Mouse (Mus musculus) forebrain, embryonic 16.5 days (tissue): ENCODE measurements around the gene Ulk4. TPM values are rescaled to one million over a fixed set of nuclear protein-coding genes. Genes with fewer than 3 reads are reported as not detected.

Experiments used
- ATAC-seq: fragments of 200-750 bp; cut with Nextera tagmentation; 2 replicates; pipeline ENCODE4 v1.8.0; 2017; ENCODE audit warnings: mild to moderate bottlenecking, moderate library complexity
- H3K27ac ChIP-seq: fragments of 300-500 bp; sonication (generic); 2 replicates; pipeline ENCODE4 v1.5.1; 2014; ENCODE audit warnings: low read length, control low read depth
- H3K27me3 ChIP-seq: fragments of 300-500 bp; sonication (generic); replicated peaks from 2 replicates; pipeline ENCODE4 v1.6.1; 2014; ENCODE audit warnings: low read length; ENCODE audit not compliant: control insufficient read depth, insufficient read depth
- H3K36me3 ChIP-seq: fragments of 300-500 bp; sonication (generic); 2 replicates; pipeline ENCODE4 v1.6.1; 2014; ENCODE audit not compliant: control insufficient read depth, insufficient read depth
- H3K4me1 ChIP-seq: fragments of 300-500 bp; sonication (generic); replicated peaks from 2 replicates; pipeline ENCODE4 v1.6.1; 2014; ENCODE audit warnings: low read length; ENCODE audit not compliant: control insufficient read depth, insufficient read depth
- H3K4me2 ChIP-seq: fragments of 300-500 bp; sonication (generic); 2 replicates; pipeline ENCODE4 v1.6.1; 2014; ENCODE audit warnings: mild to moderate bottlenecking, low read length, control low read depth
- H3K4me3 ChIP-seq: fragments of 300-500 bp; sonication (generic); replicated peaks from 2 replicates; pipeline ENCODE4 v1.5.1; 2014; ENCODE audit warnings: mild to moderate bottlenecking, low read length, control low read depth
- H3K9ac ChIP-seq: fragments of 300-500 bp; sonication (generic); replicated peaks from 2 replicates; pipeline ENCODE4 v1.6.1; 2014; ENCODE audit warnings: low read depth, low read length, control low read depth
- H3K9me3 ChIP-seq: fragments of 300-500 bp; sonication (generic); 2 replicates; pipeline ENCODE4 v1.6.1; 2016; ENCODE audit warnings: low read length; ENCODE audit not compliant: control insufficient read depth
- WGBS: fragments of 180-500 bp; shearing (Covaris S2); extraction: QIAGEN DNeasy Blood & Tissue Kit; methylation state at CpG from one replicate; pipeline ENCODE4 v1.1.7; 2014; 5-methylcytosine and 5-hydroxymethylcytosine counted together
- polyA plus RNA-seq: library from polyadenylated mRNA; unstranded; fragments of >200 nt; fragmentation: Nextera tagmentation; extraction: Ambion mirVana; gene quantifications from 2 replicates; pipeline ENCODE4 v1.2.1, GENCODE M21; 2015

Ulk4 gene
- polyA plus RNA-seq, 1 experiment from 2014 or later = 115 TPM

GRCm38 (mm10) chr9:120973026-120973515 is 303.9 kb downstream of the Ulk4 start:
- H3K27me3 ChIP-seq = no peaks in the 10 kb centered on the region
- H3K27ac ChIP-seq = no peak overlapping the region
- no peak overlapping the region for H3K9ac ChIP-seq
- H3K4me1 ChIP-seq = peaks cover 2% of the 10 kb centered on the region; the same call in 1 of the 2 replicates
- no peak overlapping the region for H3K4me2 ChIP-seq
- H3K36me3 ChIP-seq = peaks cover 11% of the 10 kb centered on the region; the same call in 1 of the 2 replicates
- no peak for ATAC-seq
- H3K9me3 ChIP-seq = no peaks in the 10 kb centered on the region
- 90% methylated on average over 6 of the region's 6 CpGs for WGBS
- no peak overlapping the region for H3K4me3 ChIP-seq

GRCm38 (mm10) chr9:120965007-120965406 is 312.0 kb downstream of the Ulk4 start:
- peaks cover 24% of the 10 kb centered on the region for H3K36me3 ChIP-seq
- 75% methylated on average over 10 of the region's 10 CpGs for WGBS
- no peak overlapping the region for H3K4me3 ChIP-seq

GRCm38 (mm10) chr9:120964224-120964623 is 312.8 kb downstream of the Ulk4 start:
- Histone ChIP-seq H3K4me1 (0 out of 2 replicates have a peak, but pooled peaks cover 2% of the 10 kb centered on the region), H3K27me3 (no peaks in the 10 kb centered on the region), H3K27ac (no peak overlapping the region), H3K4me2 (no peak overlapping the region), H3K4me3 (no peak overlapping the region), H3K9ac (no peak overlapping the region), H3K36me3 (peaks cover 25% of the 10 kb centered on the region), H3K9me3 (no peaks in the 10 kb centered on the region)
- ATAC-seq = no peak
- 89% methylated on average over 5 of the region's 5 CpGs for WGBS

More at GRCm38 (mm10) chr9:120965007-120965406, 312.0 kb downstream of the Ulk4 start:
- no peak overlapping the region for H3K9ac ChIP-seq
- 0 out of 2 replicates have a peak, but pooled peaks cover 2% of the 10 kb centered on the region for H3K4me1 ChIP-seq
- ATAC-seq = no peak
- no peaks in the 10 kb centered on the region for H3K27me3 ChIP-seq
- H3K4me2 ChIP-seq = no peak overlapping the region
- no peak overlapping the region for H3K27ac ChIP-seq
- H3K9me3 ChIP-seq = no peaks in the 10 kb centered on the region

GRCm38 (mm10) chr9:120963720-120964119 is 313.3 kb downstream of the Ulk4 start:
- peaks cover 25% of the 10 kb centered on the region for H3K36me3 ChIP-seq
- no peaks in the 10 kb centered on the region for H3K9me3 ChIP-seq
- H3K27me3 ChIP-seq = no peaks in the 10 kb centered on the region
- H3K9ac ChIP-seq = no peak overlapping the region
- ATAC-seq = no peak
- 0 out of 2 replicates have a peak, but pooled peaks cover 2% of the 10 kb centered on the region for H3K4me1 ChIP-seq
- WGBS = 85% methylated on average over 3 of the region's 3 CpGs
- H3K27ac ChIP-seq = no peak overlapping the region
- H3K4me3 ChIP-seq = no peak overlapping the region
- no peak overlapping the region for H3K4me2 ChIP-seq

- ATAC-seq = no peak
- Histone ChIP-seq H3K27me3 (no peaks in the 10 kb centered on the region), H3K4me2 (no peak overlapping the region), H3K9me3 (no peaks in the 10 kb centered on the region), H3K36me3 (peaks cover 28% of the 10 kb centered on the region), H3K9ac (no peak overlapping the region), H3K4me3 (no peak overlapping the region), H3K4me1 (peaks cover 2% of the 10 kb centered on the region; the same call in 1 of the 2 replicates), H3K27ac (0 out of 2 replicates have a peak overlapping the region, but pooled peaks have one; percentile 10)
- 94% methylated on average over 4 of the region's 4 CpGs for WGBS
Measured at GRCm38 (mm10) chr9:120963104-120963503, 313.9 kb downstream of the Ulk4 start.

GRCm38 (mm10) chr9:120961969-120962700 is 314.9 kb downstream of the Ulk4 start:
- H3K4me1 ChIP-seq = peaks cover 2% of the 10 kb centered on the region; the same call in 1 of the 2 replicates
- H3K4me3 ChIP-seq = no peak overlapping the region
- no peaks in the 10 kb centered on the region for H3K9me3 ChIP-seq
- no peak overlapping the region for H3K4me2 ChIP-seq
- 78% methylated on average over 3 of the region's 3 CpGs for WGBS
- no peak for ATAC-seq
- peaks cover 37% of the 10 kb centered on the region for H3K36me3 ChIP-seq
- H3K27me3 ChIP-seq = no peaks in the 10 kb centered on the region
- H3K9ac ChIP-seq = no peak overlapping the region
- H3K27ac ChIP-seq = no peak overlapping the region

- H3K9me3 ChIP-seq = no peaks in the 10 kb centered on the region
- peaks cover 2% of the 10 kb centered on the region; the same call in 1 of the 2 replicates for H3K4me1 ChIP-seq
- no peak overlapping the region for H3K4me2 ChIP-seq
- ATAC-seq = no peak
- 71% methylated on average over 3 of the region's 3 CpGs for WGBS
- no peaks in the 10 kb centered on the region for H3K27me3 ChIP-seq
- H3K9ac ChIP-seq = no peak overlapping the region
- H3K36me3 ChIP-seq = peaks cover 41% of the 10 kb centered on the region
- H3K4me3 ChIP-seq = no peak overlapping the region
- H3K27ac ChIP-seq = no peak overlapping the region
Measured at GRCm38 (mm10) chr9:120961466-120961865, 315.5 kb downstream of the Ulk4 start.

- no peak overlapping the region for H3K9ac ChIP-seq
- no peaks in the 10 kb centered on the region for H3K27me3 ChIP-seq
- no peak for ATAC-seq
- H3K36me3 ChIP-seq = peaks cover 48% of the 10 kb centered on the region
- peaks cover 2% of the 10 kb centered on the region; the same call in 1 of the 2 replicates for H3K4me1 ChIP-seq
- H3K9me3 ChIP-seq = no peaks in the 10 kb centered on the region
- H3K27ac ChIP-seq = no peak overlapping the region
- 88% methylated on average over 4 of the region's 4 CpGs for WGBS
- H3K4me2 ChIP-seq = no peak overlapping the region
- no peak overlapping the region for H3K4me3 ChIP-seq
Measured at GRCm38 (mm10) chr9:120960611-120961010, 316.4 kb downstream of the Ulk4 start.

GRCm38 (mm10) chr9:120959225-120959624 is 317.8 kb downstream of the Ulk4 start:
- Histone ChIP-seq H3K4me2 (no peak overlapping the region), H3K36me3 (peaks cover 61% of the 10 kb centered on the region), H3K4me1 (peaks cover 2% of the 10 kb centered on the region; the same call in 1 of the 2 replicates), H3K27me3 (no peaks in the 10 kb centered on the region), H3K9me3 (no peaks in the 10 kb centered on the region), H3K9ac (no peak overlapping the region), H3K27ac (no peak overlapping the region), H3K4me3 (no peak overlapping the region)
- 82% methylated on average over 4 of the region's 4 CpGs for WGBS
- no peak for ATAC-seq
